Mouse (Mus musculus): Measurements from ENCODE around the gene Otop2.

Otop2 gene

GRCm38 (mm10) chr11:115306863-115307262 is at the start of gene Otop2:
Gene Otop2, plus strand, starts transcription at chr11:115307163.
- DNase-seq (ENCODE audit: low read depth, low spot score), result no peak

DNA sequence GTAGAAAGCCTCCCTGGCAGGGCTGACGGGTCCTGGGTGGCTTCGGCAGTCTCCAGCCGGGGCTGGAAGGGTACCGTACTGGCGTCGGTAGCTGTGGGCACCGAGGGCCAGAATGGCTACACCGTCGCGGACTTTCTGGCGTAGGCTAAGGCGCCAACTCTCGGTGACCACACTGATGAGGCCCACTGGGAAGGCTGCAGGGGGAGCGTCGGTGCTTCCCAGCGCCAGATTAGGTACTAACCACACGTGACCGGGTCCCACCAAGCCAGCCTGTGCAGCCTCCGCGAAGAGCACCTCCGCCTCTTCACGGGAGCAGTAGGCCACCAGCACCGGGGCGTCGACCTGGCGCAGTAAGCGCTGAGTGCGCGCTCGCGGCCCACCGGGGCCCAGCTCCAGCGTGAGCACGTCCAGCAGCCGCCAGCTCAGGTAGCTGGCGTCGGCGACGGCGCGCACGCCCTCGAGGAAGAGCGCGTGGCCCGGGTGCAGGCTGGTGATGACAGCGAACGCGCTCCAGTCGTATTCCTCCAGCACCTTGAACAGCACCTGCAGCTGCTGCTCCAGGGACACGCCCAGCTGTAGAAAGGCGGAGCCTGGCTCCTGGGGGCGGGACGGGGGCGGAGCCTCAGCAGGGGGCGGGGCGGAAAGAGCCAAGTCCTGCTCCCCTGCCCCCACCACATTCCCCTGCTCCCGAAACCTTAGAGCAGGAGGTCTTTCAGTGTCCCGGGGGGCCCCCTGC is 49.0 kb upstream of the Otop2 start:
- peak; percentile 53 for DNase-seq (ENCODE audit: low read depth, low spot score)

DNA sequence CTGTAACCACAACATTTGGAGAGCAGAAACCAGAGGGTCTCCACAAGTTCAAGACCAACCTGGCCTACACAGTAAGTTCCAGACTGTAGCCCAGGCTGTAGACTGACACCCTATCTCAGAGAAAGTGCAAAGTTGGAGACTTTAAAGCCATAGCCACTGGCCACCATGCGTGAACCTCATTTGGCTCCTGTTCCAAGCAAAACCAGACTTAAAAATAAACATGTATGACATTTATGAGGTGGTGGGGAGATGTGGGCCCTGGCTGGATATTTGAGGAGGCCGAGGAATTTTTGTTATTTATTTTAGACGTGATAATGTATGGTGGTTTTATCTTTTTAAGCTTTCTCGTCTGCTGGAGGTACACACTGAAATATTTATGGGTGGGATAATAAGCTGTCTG is 47.8 kb upstream of the Otop2 start:
- no peak for DNase-seq (ENCODE audit: low read depth, low spot score)

DNA sequence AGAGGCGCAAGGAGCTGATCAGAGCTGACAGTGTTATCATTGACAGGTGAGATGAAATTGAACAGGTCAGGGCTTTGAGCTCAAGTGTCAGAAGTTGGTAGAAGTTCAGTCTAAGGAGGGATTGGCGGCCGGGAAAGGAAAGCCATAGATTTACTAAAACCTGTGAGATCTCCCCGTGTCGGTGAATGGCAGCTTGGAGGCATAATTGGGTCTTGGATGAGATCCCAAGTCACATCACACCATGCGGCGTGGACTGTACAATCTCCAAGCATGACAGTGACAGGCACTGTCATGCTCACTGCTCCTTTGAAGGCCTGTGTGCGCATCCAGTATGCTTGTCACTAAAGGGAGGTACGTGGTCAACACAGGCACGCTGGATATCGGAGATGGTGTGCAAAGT is 44.0 kb upstream of the Otop2 start:
- no peak for DNase-seq (ENCODE audit: low read depth, low spot score)

DNA sequence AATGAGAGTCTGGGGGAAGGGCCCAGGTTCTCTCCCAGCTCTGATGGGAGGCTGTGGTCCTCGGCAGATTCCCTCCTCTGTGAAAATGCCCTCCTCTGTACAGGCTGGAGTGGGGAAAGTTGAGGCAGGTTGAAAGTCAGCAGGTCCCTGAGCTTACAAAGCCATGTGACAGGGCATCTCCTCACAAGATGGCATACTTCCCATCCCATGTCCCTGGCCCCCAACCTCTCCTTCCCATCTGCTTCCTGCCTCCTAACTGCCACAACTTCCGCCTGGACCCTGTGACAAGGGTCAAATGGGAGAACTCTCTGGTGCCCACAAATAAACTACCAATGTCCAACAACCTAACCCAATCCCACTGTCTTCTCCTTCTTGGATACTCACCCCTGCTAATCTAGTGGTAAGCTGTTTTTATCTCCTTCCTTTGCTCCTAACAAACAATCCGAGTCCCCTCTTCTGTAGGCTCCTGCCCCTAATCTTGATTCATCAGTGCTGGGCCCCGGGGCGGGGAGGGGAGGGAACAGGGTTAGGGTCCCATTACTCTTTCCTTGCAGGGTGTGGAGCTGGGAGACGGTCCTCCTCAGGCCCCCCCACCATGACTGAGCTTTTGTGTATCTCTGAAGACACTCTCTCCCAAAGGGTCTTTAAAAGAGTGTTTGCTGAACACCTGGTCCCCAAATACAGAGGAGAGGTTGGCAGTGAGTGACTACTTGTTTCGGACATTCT is 42.7 kb upstream of the Otop2 start:
- DNase-seq (ENCODE audit: low read depth, low spot score), result no peak

DNA sequence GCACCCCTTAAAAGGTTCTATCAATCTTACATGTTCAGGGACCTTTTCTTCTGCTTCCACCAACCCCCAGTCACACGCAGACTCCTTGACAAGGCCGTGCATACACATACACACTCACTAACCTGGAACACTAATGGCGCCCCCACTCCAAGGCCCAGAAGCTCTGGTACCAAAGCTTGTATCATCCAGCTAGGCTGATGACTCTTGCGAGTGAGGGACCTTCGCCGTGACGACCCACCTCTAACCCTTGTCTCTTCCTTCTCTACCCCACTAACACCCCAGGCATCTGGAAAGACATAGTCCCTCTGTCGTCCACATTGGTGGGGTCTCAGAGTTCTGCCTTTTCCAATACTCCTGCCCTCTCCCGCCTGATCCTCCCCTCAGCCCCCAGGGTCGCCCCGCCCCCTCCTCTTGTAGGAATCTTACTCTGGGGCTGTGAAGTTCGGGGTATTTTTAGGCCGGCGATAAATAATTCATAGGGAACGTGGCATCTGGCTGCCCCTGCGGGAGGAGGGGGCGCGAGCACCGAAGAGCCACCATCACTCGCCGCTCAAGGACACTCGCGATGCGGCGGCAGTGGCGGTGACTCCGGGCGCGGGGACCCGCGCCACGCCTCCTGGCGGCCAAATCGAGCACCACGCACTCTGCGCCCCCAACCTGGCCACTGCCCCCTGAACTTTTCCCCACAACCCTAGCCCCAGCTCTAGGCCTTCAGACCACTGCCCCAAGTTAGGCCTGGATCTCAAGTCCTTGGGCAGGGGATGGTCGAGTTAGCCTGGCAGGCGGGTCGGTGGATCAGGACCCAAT is 41.9 kb upstream of the Otop2 start:
- peak; percentile 51 for DNase-seq (ENCODE audit: low read depth, low spot score)

- peak; percentile 29 for DNase-seq (ENCODE audit: low read depth, low spot score)
Observed at GRCm38 (mm10) chr11:115265771-115266399, 41.1 kb upstream of the Otop2 start.

GRCm38 (mm10) chr11:115266400-115266778 is 40.6 kb upstream of the Otop2 start:
- DNase-seq (ENCODE audit: low read depth, low spot score), result peak; percentile 24

DNA sequence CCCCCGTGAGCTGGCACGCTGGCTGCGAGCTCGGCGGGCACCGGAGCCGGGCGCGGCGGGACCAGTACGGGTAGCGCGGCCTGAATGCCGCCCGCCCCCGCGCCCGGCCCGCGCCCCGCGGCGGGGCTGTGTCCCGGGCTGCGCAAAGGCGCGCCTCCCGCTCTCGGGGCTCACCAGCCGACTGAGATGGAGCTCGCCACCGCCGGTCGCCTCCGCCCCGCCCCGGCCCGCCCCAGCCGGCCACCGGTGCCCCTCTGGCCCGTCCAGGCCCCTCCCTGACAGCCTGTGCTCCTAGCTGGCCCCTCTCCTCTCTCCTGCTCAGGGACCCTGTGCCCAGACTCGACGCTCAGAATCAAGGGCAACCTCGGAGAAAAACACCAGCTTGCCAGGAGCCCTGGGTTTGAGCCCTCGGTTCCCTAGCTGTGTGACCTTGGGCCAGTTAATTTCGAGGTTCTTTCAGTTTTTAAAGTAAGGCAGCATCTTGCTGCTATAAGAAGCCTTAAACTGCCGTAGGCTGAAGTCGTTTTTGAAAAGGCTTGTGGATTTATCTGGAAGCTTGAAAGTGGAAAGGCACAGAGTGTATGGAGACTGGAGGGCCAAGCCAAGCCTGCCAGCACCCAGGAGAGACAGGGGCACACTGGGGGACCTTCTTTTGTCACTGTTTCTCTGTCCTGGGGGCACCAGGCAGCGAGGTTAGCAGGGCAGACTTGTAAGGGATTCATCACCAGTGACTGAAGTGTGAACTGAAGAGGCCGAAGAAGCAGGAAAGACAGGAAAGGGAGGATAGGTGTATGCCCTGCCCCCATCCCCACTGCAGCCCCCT is 39.7 kb upstream of the Otop2 start, which contains the start of gene Grin2c:
TSS of gene Grin2c (minus strand) at position 183 of the 823 bp plus-strand sequence.
- no peak for DNase-seq (ENCODE audit: low read depth, low spot score)

- DNase-seq (ENCODE audit: low read depth, low spot score), result no peak
Observed at GRCm38 (mm10) chr11:115267958-115268357, 39.0 kb upstream of the Otop2 start.

GRCm38 (mm10) chr11:115269330-115270066 is 37.5 kb upstream of the Otop2 start:
- DNase-seq (ENCODE audit: low read depth, low spot score), result no peak

GRCm38 (mm10) chr11:115270148-115270861 is 36.7 kb upstream of the Otop2 start:
- peak; percentile 59 for DNase-seq (ENCODE audit: low read depth, low spot score)

DNA sequence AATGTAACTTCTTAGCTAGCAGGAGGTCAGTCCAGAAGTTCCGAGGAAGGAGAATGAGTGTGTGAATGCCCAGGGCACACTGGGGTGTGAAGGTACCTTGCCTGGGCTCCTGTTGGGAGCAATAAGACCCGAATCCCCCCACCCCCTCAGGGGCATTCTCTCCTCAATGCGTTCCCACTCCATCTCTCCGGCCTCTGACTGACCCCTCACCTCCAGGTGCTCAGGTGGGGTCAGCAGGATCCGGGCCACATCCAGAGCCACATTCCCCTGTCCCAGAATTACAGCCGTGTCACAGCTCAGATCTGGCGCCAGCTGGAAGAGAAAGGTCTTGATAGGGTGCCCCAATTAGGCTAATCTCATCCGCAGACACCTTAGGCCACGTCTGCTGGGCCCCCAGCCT is 35.9 kb upstream of the Otop2 start:
- no peak for DNase-seq (ENCODE audit: low read depth, low spot score)

GRCm38 (mm10) chr11:115271481-115271880 is 35.5 kb upstream of the Otop2 start:
- DNase-seq (ENCODE audit: low read depth, low spot score), result no peak

DNA sequence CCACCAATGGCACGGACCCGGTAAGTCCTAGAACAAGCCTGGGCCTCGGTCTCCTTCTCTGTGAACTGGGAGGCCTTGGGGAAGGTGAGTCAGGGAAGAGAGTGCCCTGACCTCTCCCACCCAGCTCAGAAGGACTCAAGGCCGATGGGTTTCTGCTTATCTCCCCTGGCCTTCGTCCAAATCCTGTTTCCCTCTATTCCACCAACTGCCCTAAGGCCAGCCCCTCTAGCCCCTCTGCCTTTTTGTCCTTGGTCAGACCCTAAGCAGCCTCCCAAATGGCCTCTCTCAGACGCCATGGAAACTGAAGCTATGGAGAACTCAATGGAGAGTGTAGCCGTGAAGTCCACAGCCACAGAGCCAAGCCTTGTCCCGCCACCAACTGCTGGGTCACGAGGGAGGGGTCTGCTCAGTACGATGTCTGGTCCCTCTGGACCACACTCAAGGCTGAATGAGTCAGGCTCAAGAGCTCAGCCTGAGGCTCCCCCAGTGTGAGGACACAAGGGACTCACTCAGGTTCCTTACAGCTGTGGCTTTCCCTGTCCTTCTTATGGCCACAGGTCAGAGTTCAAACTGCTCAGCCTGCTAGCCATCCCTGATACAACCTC is 34.0 kb upstream of the Otop2 start:
- DNase-seq (ENCODE audit: low read depth, low spot score), result no peak

- DNase-seq (ENCODE audit: low read depth, low spot score), result no peak
Observed at GRCm38 (mm10) chr11:115273735-115274134, 33.2 kb upstream of the Otop2 start.

DNA sequence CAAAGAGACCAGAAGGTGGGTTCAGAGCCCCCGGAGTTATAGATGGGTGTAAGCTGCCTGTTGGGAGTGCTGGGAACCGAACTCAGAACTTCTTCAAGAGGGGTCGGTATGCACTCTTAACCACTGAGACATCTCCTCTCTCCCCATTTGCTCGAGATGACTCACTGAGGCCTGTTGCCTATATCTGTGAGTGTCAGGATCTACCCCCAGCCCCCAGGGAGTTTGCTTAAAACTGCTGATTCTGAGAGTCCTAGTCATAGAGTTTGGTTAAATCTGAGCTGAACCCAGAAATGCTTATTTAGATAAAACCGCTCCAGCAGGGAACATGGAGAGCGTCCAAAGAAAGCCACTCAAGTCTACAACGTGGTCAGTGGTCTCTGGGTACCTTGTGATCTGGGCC is 32.8 kb upstream of the Otop2 start:
- DNase-seq (ENCODE audit: low read depth, low spot score), result no peak

DNA sequence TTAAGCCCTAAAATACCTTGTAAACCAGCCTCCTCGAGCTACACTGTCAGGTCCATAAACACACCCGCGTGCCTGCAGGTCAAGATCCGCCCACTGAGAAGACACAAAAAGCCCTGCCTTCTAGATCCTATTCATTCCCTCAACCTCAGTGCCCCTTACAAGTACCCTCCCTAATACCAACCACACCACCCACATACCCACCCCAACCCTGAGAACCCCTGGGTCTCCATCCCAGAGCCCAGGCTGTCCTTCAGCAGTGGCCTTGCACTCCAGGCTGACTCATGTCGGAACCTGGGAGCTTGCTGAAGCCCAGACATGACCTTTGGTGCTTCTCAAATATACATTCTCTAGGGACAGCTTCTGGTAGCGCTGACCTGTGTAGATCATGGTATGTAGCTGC is 32.2 kb upstream of the Otop2 start:
- DNase-seq (ENCODE audit: low read depth, low spot score), result no peak

DNA sequence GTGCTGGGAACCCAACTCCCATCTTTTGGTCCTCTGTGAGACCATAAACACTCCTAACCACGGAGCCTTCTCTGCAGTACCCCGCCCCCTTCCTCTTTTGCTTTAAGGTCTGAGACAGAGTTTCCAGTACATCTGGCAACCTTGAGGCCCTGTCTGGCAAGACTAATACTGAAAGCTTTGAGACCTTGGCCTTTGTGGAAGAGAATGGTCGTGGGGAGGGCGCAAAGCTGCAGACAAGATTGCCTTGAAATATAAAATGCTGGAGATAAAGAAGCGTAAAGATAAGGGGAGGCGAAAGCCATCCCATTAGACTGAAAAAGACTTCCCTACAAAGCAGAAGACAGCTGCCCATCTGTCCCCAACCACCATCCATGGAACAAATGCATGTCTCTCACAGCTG is 31.5 kb upstream of the Otop2 start:
- peak; percentile 36 for DNase-seq (ENCODE audit: low read depth, low spot score)
